Mouse (Mus musculus) forebrain, embryonic 14.5 days (tissue): ENCODE data around the gene Slmap. TPM values are rescaled to one million over a fixed set of nuclear protein-coding genes. Genes with fewer than 3 reads are reported as not detected.
"Not testable (repeated sequence)": the region's sequence is repeated elsewhere in the genome, so short reads cannot be mapped to it uniquely, and the experiment has no call there.

Source experiments
- ATAC-seq: fragments of 200-750 bp; cut with Nextera tagmentation; 2 replicates; pipeline ENCODE4 v1.8.0; 2017; ENCODE audit warnings: mild to moderate bottlenecking, moderate library complexity
- DNase-seq: peaks from one replicate; pipeline ENCODE4 v3.0.0-alpha.2; 2015; ENCODE audit warnings: low spot score
- H3K27ac ChIP-seq: fragments of 300-500 bp; sonication (generic); 2 replicates; pipeline ENCODE4 v1.5.1; 2014; ENCODE audit warnings: low read depth, mild to moderate bottlenecking, control low read depth, low read length, moderate library complexity
- H3K27me3 ChIP-seq: fragments of 300-500 bp; sonication (generic); replicated peaks from 2 replicates; pipeline ENCODE4 v1.6.1; 2014; ENCODE audit warnings: low read length, control low read depth, mixed read lengths; ENCODE audit not compliant: control insufficient read depth, insufficient read depth
- H3K36me3 ChIP-seq: fragments of 300-500 bp; sonication (generic); 2 replicates; pipeline ENCODE4 v1.6.1; 2014; ENCODE audit warnings: low read length, control low read depth; ENCODE audit not compliant: control insufficient read depth, insufficient read depth
- H3K4me1 ChIP-seq: fragments of 300-500 bp; sonication (generic); 2 replicates; pipeline ENCODE4 v1.6.1; 2014; ENCODE audit warnings: antibody characterized with exemption, low read length, control low read depth; ENCODE audit not compliant: control insufficient read depth, insufficient read depth
- H3K4me2 ChIP-seq: fragments of 300-500 bp; sonication (generic); 2 replicates; pipeline ENCODE4 v1.6.1; 2014; ENCODE audit warnings: mild to moderate bottlenecking, control low read depth, low read length
- H3K4me3 ChIP-seq: fragments of 300-500 bp; sonication (generic); 2 replicates; pipeline ENCODE4 v1.5.1; 2014; ENCODE audit warnings: low read depth, low read length, control low read depth
- H3K9ac ChIP-seq: fragments of 300-500 bp; sonication (generic); 2 replicates; pipeline ENCODE4 v1.6.1; 2014; ENCODE audit warnings: mild to moderate bottlenecking, low read length, control low read depth, moderate library complexity
- H3K9me3 ChIP-seq: fragments of 300-500 bp; sonication (generic); replicated peaks from 2 replicates; pipeline ENCODE4 v1.6.1; 2016; ENCODE audit warnings: low read length, control low read depth, mixed read lengths; ENCODE audit not compliant: control insufficient read depth
- WGBS: fragments of 180-500 bp; shearing (Covaris S2); extraction: QIAGEN DNeasy Blood & Tissue Kit; methylation state at CpG from one replicate; pipeline ENCODE4 v1.1.7; 2014; 5-methylcytosine and 5-hydroxymethylcytosine counted together
- polyA plus RNA-seq: library from polyadenylated mRNA; unstranded; fragments of >200 nt; fragmentation: Nextera tagmentation; extraction: Ambion mirVana; gene quantifications from 2 replicates; pipeline ENCODE4 v1.2.1, GENCODE M21; 2014

Slmap gene
- polyA plus RNA-seq, 1 experiment from 2014 or later: 11.7 TPM

GRCm38 (mm10) chr14:26523082-26523481, 11.6 kb downstream of the Slmap start:
- no peaks in the 10 kb centered on the region for H3K36me3 ChIP-seq
- no peaks in the 10 kb centered on the region for H3K27me3 ChIP-seq
- no peak overlapping the region for H3K9ac ChIP-seq
- no peak overlapping the region for H3K4me3 ChIP-seq
- H3K9me3 ChIP-seq: no peaks in the 10 kb centered on the region
- no peak overlapping the region for H3K27ac ChIP-seq
- H3K4me1 ChIP-seq: no peaks in the 10 kb centered on the region
- 85% methylated on average over 2 of the region's 2 CpGs for WGBS
- ATAC-seq (no peak), DNase-seq (no peak)
- H3K4me2 ChIP-seq: no peak overlapping the region

- no peak for DNase-seq
- WGBS: 96% methylated on average over 4 of the region's 4 CpGs
- no peaks in the 10 kb centered on the region for H3K36me3 ChIP-seq
- no peaks in the 10 kb centered on the region for H3K9me3 ChIP-seq
- no peak overlapping the region for H3K4me2 ChIP-seq
- H3K4me3 ChIP-seq: no peak overlapping the region
- no peak for ATAC-seq
- no peak overlapping the region for H3K9ac ChIP-seq
- H3K27ac ChIP-seq: no peak overlapping the region
- no peaks in the 10 kb centered on the region for H3K27me3 ChIP-seq
- H3K4me1 ChIP-seq: no peaks in the 10 kb centered on the region
Measured at GRCm38 (mm10) chr14:26519831-26520230, 14.9 kb downstream of the Slmap start.

GRCm38 (mm10) chr14:26517843-26518242, 16.9 kb downstream of the Slmap start:
- Histone ChIP-seq H3K27me3 (no peaks in the 10 kb centered on the region), H3K36me3 (no peaks in the 10 kb centered on the region), H3K9ac (no peak overlapping the region), H3K27ac (no peak overlapping the region), H3K4me1 (no peaks in the 10 kb centered on the region), H3K4me2 (no peak overlapping the region), H3K9me3 (no peaks in the 10 kb centered on the region), H3K4me3 (no peak overlapping the region)
- DNase-seq (no peak), ATAC-seq (no peak)
- WGBS: 88% methylated on average over 4 of the region's 4 CpGs

GRCm38 (mm10) chr14:26516232-26516631, 18.5 kb downstream of the Slmap start:
- DNase-seq, H3K4me1 ChIP-seq, H3K27ac ChIP-seq, H3K9ac ChIP-seq, H3K36me3 ChIP-seq, H3K4me3 ChIP-seq, H3K4me2 ChIP-seq, ATAC-seq, H3K27me3 ChIP-seq, H3K9me3 ChIP-seq: not testable (repeated sequence)
- WGBS: 63% methylated on average over 2 of the region's 2 CpGs

- Histone ChIP-seq H3K9ac (no peak overlapping the region), H3K27me3 (no peaks in the 10 kb centered on the region), H3K9me3 (no peaks in the 10 kb centered on the region), H3K4me2 (no peak overlapping the region), H3K36me3 (no peaks in the 10 kb centered on the region), H3K27ac (no peak overlapping the region), H3K4me1 (no peaks in the 10 kb centered on the region), H3K4me3 (no peak overlapping the region)
- WGBS: 78% methylated on average over 9 of the region's 9 CpGs
- no peak for ATAC-seq
- DNase-seq: no peak
Measured at GRCm38 (mm10) chr14:26515802-26516201, 18.9 kb downstream of the Slmap start.

- ATAC-seq (no peak), DNase-seq (no peak)
- no peak overlapping the region for H3K9ac ChIP-seq
- H3K4me3 ChIP-seq: no peak overlapping the region
- H3K9me3 ChIP-seq: no peaks in the 10 kb centered on the region
- no peaks in the 10 kb centered on the region for H3K36me3 ChIP-seq
- no peak overlapping the region for H3K4me2 ChIP-seq
- H3K27ac ChIP-seq: no peak overlapping the region
- no peaks in the 10 kb centered on the region for H3K27me3 ChIP-seq
- H3K4me1 ChIP-seq: no peaks in the 10 kb centered on the region
- WGBS: 90% methylated on average over 2 of the region's 2 CpGs
Measured at GRCm38 (mm10) chr14:26510545-26510944, 24.2 kb downstream of the Slmap start.

GRCm38 (mm10) chr14:26508150-26508549, 26.6 kb downstream of the Slmap start:
- WGBS: 96% methylated on average over 6 of the region's 6 CpGs
- Histone ChIP-seq H3K9me3 (no peaks in the 10 kb centered on the region), H3K27me3 (no peaks in the 10 kb centered on the region), H3K27ac (no peak overlapping the region), H3K4me3 (no peak overlapping the region), H3K36me3 (no peaks in the 10 kb centered on the region), H3K4me1 (no peaks in the 10 kb centered on the region), H3K9ac (no peak overlapping the region), H3K4me2 (no peak overlapping the region)
- DNase-seq: no peak
- ATAC-seq: no peak

GRCm38 (mm10) chr14:26507361-26507760, 27.4 kb downstream of the Slmap start:
- no peaks in the 10 kb centered on the region for H3K36me3 ChIP-seq
- H3K9ac ChIP-seq: no peak overlapping the region
- no peak for ATAC-seq
- H3K27me3 ChIP-seq: no peaks in the 10 kb centered on the region
- H3K27ac ChIP-seq: no peak overlapping the region
- H3K4me3 ChIP-seq: no peak overlapping the region
- no peak overlapping the region for H3K4me2 ChIP-seq
- 87% methylated on average over 4 of the region's 4 CpGs for WGBS
- no peaks in the 10 kb centered on the region for H3K4me1 ChIP-seq
- H3K9me3 ChIP-seq: no peaks in the 10 kb centered on the region
- no peak for DNase-seq

- H3K9me3 ChIP-seq: no peaks in the 10 kb centered on the region
- 90% methylated on average over 4 of the region's 4 CpGs for WGBS
- DNase-seq: no peak
- H3K4me2 ChIP-seq: no peak overlapping the region
- H3K27ac ChIP-seq: no peak overlapping the region
- no peaks in the 10 kb centered on the region for H3K4me1 ChIP-seq
- H3K27me3 ChIP-seq: no peaks in the 10 kb centered on the region
- H3K4me3 ChIP-seq: no peak overlapping the region
- H3K36me3 ChIP-seq: no peaks in the 10 kb centered on the region
- no peak overlapping the region for H3K9ac ChIP-seq
- no peak for ATAC-seq
Measured at GRCm38 (mm10) chr14:26504541-26504940, 30.2 kb downstream of the Slmap start.
